Mouse (Mus musculus): ENCODE results near the gene Tmem182. TPM values are rescaled to one million over a fixed set of nuclear protein-coding genes. Genes with fewer than 3 reads are reported as not detected.

Tmem182 gene
- polyA plus RNA-seq, 1 experiment = 29.8 TPM

- no peak overlapping the region for H3K27ac ChIP-seq (replicated peaks; ENCODE audit: low read depth, low read length)
- no peaks in the 10 kb centered on the region for H3K4me1 ChIP-seq (ENCODE audit: control insufficient read depth, insufficient read depth, insufficient read length, low read length)
- H3K4me3 ChIP-seq (ENCODE audit: insufficient read depth, low read depth, low read length) = no peak overlapping the region
These were observed 68.5 kb downstream of the Tmem182 start for GRCm38 (mm10) chr1:40873760-40874455.

DNA sequence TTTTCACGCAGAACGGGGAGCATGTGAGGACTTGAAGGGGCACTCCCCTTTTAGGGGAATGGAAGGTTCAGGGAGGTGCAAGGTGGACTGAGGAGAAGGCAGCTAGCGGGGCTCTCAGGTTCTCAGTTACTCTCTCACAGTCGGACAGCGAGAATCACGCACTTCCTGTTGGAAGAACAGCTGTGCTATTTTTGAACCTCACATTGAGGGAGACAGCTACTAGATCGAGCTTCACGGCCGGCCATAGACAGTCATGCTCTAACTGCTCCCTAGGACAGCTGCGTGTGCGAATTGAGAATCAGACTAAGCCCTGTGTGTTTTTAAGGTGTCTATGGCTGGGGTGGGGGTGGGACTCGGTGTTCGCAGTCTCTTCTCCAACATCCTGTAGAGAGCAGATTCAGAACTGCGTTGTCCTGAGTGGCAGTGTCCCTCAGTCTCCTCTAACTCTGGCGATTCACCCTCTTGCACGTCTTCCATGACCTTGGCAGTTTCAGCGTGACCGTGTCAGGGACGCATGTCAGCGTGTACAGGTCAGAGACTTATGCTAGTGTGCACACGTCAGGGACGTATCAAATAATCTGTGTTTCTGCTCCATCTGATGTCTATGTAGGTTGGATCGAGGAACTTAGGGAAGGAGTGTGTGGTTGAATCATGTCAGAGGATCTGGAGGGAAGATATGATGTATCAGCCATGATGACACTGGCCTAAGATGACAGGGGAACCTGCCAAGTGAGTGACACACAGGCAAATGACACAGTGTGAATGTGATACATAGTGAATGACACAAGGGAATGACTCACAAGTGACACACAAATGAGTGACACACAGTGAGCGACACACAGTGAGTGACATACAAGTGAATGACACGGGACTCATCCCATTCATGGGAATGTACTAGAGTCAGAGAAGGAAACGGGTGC lies 69.3 kb downstream of the Tmem182 start:
- H3K4me3 ChIP-seq (ENCODE audit: insufficient read depth, low read depth, low read length) = no peak overlapping the region
- H3K27ac ChIP-seq (replicated peaks; ENCODE audit: low read depth, low read length) = no peak overlapping the region
- H3K4me1 ChIP-seq (ENCODE audit: control insufficient read depth, insufficient read depth, insufficient read length, low read length) = no peaks in the 10 kb centered on the region

DNA sequence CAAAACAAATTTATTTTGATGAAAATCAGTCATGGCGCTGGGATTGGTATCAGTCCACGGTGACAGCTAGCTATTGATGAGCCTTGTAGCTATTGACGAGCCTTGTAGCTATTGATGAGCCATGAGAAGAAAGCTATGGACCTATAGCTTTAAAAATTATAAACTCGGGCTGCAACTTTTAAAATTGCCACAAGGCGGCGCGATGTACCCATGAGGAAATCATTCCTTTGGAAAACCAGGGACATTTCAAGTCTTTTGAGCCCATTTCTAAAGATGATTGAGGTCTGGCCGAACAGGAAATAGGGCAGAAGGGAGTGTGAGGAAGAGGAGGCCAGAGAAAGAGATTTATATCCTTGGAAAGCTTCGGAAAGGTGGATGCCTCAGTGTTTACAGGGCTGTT lies 73.7 kb downstream of the Tmem182 start:
- H3K4me3 ChIP-seq (ENCODE audit: insufficient read depth, low read depth, low read length) = no peak overlapping the region
- no peak overlapping the region for H3K27ac ChIP-seq (replicated peaks; ENCODE audit: low read depth, low read length)
- H3K4me1 ChIP-seq (ENCODE audit: control insufficient read depth, insufficient read depth, insufficient read length, low read length) = no peaks in the 10 kb centered on the region

- H3K4me1 ChIP-seq (ENCODE audit: control insufficient read depth, insufficient read depth, insufficient read length, low read length) = no peaks in the 10 kb centered on the region
- no peak overlapping the region for H3K4me3 ChIP-seq (ENCODE audit: insufficient read depth, low read depth, low read length)
These were observed 74.1 kb downstream of the Tmem182 start for GRCm38 (mm10) chr1:40879526-40879925.

DNA sequence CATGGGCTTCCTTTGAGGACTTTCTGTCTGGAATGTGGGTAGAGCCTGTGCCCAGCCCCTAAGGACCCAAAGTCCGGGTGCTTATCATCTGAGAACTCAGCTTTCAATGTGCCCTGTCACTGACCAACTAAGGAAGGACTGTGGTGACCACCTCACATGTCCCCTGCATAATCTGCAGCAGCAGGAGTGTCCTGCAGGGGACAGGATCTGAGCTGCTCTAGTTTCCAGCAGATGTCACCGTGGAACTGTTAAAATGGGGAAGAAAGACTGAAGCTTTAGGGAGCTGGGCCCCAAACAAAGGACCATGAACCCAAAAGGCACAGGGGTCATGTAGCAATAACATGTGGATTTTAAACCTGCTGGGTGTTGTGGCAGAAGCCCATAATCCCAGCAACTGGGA lies 75.1 kb downstream of the Tmem182 start:
- Histone ChIP-seq H3K4me3 (ENCODE audit: insufficient read depth, low read depth, low read length) (no peak overlapping the region), H3K27ac (replicated peaks; ENCODE audit: low read depth, low read length) (no peak overlapping the region), H3K4me1 (ENCODE audit: control insufficient read depth, insufficient read depth, insufficient read length, low read length) (no peaks in the 10 kb centered on the region)

More at GRCm38 (mm10) chr1:40879526-40879925, 74.1 kb downstream of the Tmem182 start:
- no peak overlapping the region for H3K27ac ChIP-seq (replicated peaks; ENCODE audit: low read depth, low read length)

- H3K27ac ChIP-seq (replicated peaks; ENCODE audit: low read depth, low read length) = no peak overlapping the region
- no peaks in the 10 kb centered on the region for H3K4me1 ChIP-seq (ENCODE audit: control insufficient read depth, insufficient read depth, insufficient read length, low read length)
- H3K4me3 ChIP-seq (ENCODE audit: insufficient read depth, low read depth, low read length) = no peak overlapping the region
These were observed 78.5 kb downstream of the Tmem182 start for GRCm38 (mm10) chr1:40883856-40884255.

GRCm38 (mm10) chr1:40884943-40885342 lies 79.5 kb downstream of the Tmem182 start:
- no peak overlapping the region for H3K4me3 ChIP-seq (ENCODE audit: insufficient read depth, low read depth, low read length)
- no peak overlapping the region for H3K27ac ChIP-seq (replicated peaks; ENCODE audit: low read depth, low read length)
- no peaks in the 10 kb centered on the region for H3K4me1 ChIP-seq (ENCODE audit: control insufficient read depth, insufficient read depth, insufficient read length, low read length)

- Histone ChIP-seq H3K4me1 (ENCODE audit: control insufficient read depth, insufficient read depth, insufficient read length, low read length) (no peaks in the 10 kb centered on the region), H3K4me3 (ENCODE audit: insufficient read depth, low read depth, low read length) (no peak overlapping the region), H3K27ac (replicated peaks; ENCODE audit: low read depth, low read length) (no peak overlapping the region)
These were observed 82.3 kb downstream of the Tmem182 start for GRCm38 (mm10) chr1:40887673-40888072.

GRCm38 (mm10) chr1:40888396-40889040 lies 83.1 kb downstream of the Tmem182 start:
- Histone ChIP-seq H3K27ac (replicated peaks; ENCODE audit: low read depth, low read length) (no peak overlapping the region), H3K4me3 (ENCODE audit: insufficient read depth, low read depth, low read length) (no peak overlapping the region), H3K4me1 (ENCODE audit: control insufficient read depth, insufficient read depth, insufficient read length, low read length) (no peaks in the 10 kb centered on the region)

GRCm38 (mm10) chr1:40889617-40890016 lies 84.2 kb downstream of the Tmem182 start:
- Histone ChIP-seq H3K4me1 (ENCODE audit: control insufficient read depth, insufficient read depth, insufficient read length, low read length) (no peaks in the 10 kb centered on the region), H3K4me3 (ENCODE audit: insufficient read depth, low read depth, low read length) (no peak overlapping the region), H3K27ac (replicated peaks; ENCODE audit: low read depth, low read length) (no peak overlapping the region)

DNA sequence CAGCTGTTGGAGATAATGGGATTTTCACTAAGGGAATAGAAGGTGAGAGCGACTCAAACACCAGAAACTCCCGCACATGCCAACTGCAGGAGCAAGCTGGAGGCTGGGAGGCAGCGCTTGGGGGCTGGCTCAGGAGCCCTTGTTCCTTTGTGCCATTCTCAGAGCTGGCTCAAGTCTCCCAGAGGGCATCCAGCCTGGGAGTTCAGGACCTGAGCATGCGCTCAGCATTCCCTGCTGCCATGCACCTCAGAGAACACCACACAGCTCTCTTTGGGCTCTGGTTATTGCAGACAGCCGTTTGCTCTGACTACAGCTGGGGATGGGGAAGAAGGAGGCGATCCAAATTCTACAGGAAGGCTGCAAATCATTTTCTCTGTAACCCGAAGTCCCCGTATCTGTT lies 84.8 kb downstream of the Tmem182 start:
- Histone ChIP-seq H3K4me3 (ENCODE audit: insufficient read depth, low read depth, low read length) (no peak overlapping the region), H3K27ac (replicated peaks; ENCODE audit: low read depth, low read length) (no peak overlapping the region), H3K4me1 (ENCODE audit: control insufficient read depth, insufficient read depth, insufficient read length, low read length) (no peaks in the 10 kb centered on the region)

DNA sequence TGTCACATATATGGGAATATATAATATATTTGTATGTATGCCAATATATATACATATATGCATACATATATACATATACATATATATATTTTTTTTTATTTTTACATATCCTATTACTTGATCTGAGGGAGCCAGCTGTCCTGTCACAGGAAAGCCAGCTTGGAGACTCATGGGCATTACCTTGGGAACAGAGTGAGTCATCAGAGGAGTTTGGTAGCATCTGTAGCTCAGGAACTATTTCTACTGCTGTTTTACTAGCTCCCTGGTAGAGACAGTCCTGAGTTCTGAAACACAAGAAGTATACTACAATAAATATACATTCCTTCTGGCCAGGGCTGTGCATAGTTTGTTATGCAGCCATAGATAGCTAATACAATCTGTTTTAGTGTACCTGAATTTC lies 98.3 kb downstream of the Tmem182 start:
- no peaks in the 10 kb centered on the region for H3K4me1 ChIP-seq (ENCODE audit: control insufficient read depth, insufficient read depth, insufficient read length, low read length)
- H3K4me3 ChIP-seq (ENCODE audit: insufficient read depth, low read depth, low read length) = no peak overlapping the region
- no peak overlapping the region for H3K27ac ChIP-seq (replicated peaks; ENCODE audit: low read depth, low read length)
